Mouse (Mus musculus): ENCODE results near the gene Aoah. TPM values are rescaled to one million over a fixed set of nuclear protein-coding genes. Genes with fewer than 3 reads are reported as not detected.

The Aoah gene
- polyA plus RNA-seq, 1 experiment, result 0.49 TPM

DNA sequence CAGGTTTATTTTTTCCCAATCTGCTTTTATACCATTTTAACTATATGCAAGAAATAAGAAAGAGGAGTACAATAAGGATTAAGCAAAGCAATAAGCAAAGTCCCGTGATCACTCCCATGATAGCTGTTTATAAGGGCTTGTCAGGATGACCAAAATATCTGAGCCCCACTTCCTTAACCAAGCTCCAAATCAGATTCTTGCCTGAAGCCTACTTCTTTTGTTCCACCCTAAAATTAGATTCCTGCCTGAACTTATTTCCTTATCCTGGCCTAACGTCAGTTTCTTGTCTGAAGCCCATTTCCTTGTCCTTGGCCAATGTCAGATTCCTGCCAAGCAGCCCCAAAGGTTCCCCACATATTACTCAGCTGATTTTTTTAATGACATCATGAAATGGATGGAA, 288.8 kb downstream of the Aoah start:
- TF ChIP-seq CTCF (IDR thresholded peaks at IDR 0.05; ENCODE audit: borderline replicate concordance, extremely low read depth, insufficient read depth, insufficient read length) (no peak), POLR2A (IDR thresholded peaks at IDR 0.05; ENCODE audit: borderline replicate concordance, extremely low read depth, insufficient read depth, insufficient read length, poor library complexity, severe bottlenecking) (no peak)
- no peak for DNase-seq (ENCODE audit: low read depth)
